Mouse (Mus musculus) midbrain, postnatal 0 days (tissue): ENCODE measurements around the gene Polr3b. TPM values are rescaled to one million over a fixed set of nuclear protein-coding genes. Genes with fewer than 3 reads are reported as not detected.
A peak's percentile ranks its signal among the peaks of the same experiment; 100 is the strongest.

Experiments
- ATAC-seq: fragments of 200-750 bp; cut with Nextera tagmentation; 2 replicates; pipeline ENCODE4 v1.8.0; 2017; ENCODE audit warnings: moderate number of reproducible peaks, mild to moderate bottlenecking, moderate TSS enrichment, moderate library complexity; ENCODE audit not compliant: low FRiP score
- DNase-seq: peaks from one replicate; pipeline ENCODE4 v3.0.0-alpha.2; 2015; ENCODE audit warnings: low spot score
- H3K27ac ChIP-seq: fragments of 300-500 bp; sonication (generic); 2 replicates; pipeline ENCODE4 v1.5.1; 2014; ENCODE audit warnings: low read depth, mild to moderate bottlenecking, low read length, mixed read lengths
- H3K27me3 ChIP-seq: fragments of 300-500 bp; sonication (generic); 2 replicates; pipeline ENCODE4 v1.6.1; 2014; ENCODE audit warnings: low read length, control low read depth, mixed read lengths; ENCODE audit not compliant: insufficient read depth
- H3K36me3 ChIP-seq: fragments of 300-500 bp; sonication (generic); 2 replicates; pipeline ENCODE4 v1.6.1; 2014; ENCODE audit warnings: low read length, control low read depth, mixed read lengths; ENCODE audit not compliant: insufficient read depth
- H3K4me1 ChIP-seq: fragments of 300-500 bp; sonication (generic); 2 replicates; pipeline ENCODE4 v1.6.1; 2014; ENCODE audit warnings: mild to moderate bottlenecking, control low read depth, antibody characterized with exemption, low read length, mixed read lengths; ENCODE audit not compliant: insufficient read depth
- H3K4me2 ChIP-seq: fragments of 300-500 bp; sonication (generic); 2 replicates; pipeline ENCODE4 v1.6.1; 2014; ENCODE audit warnings: low read depth, mild to moderate bottlenecking, low read length, mixed read lengths; ENCODE audit not compliant: poor library complexity, severe bottlenecking
- H3K4me3 ChIP-seq: fragments of 300-500 bp; sonication (generic); 2 replicates; pipeline ENCODE4 v1.5.1; 2014; ENCODE audit warnings: low read depth, mild to moderate bottlenecking, low read length, moderate library complexity
- H3K9ac ChIP-seq: fragments of 300-500 bp; sonication (generic); replicated peaks from 2 replicates; pipeline ENCODE4 v1.6.1; 2014; ENCODE audit warnings: mild to moderate bottlenecking, low read length, moderate library complexity, mixed read lengths; ENCODE audit not compliant: poor library complexity, severe bottlenecking
- H3K9me3 ChIP-seq: fragments of 300-500 bp; sonication (generic); 2 replicates; pipeline ENCODE4 v1.6.1; 2016; ENCODE audit warnings: low read length, control low read depth
- CTCF ChIP-seq: IDR thresholded peaks from 2 replicates; pipeline ENCODE4 v1.5.1; 2016; ENCODE audit warnings: antibody characterized with exemption, mild to moderate bottlenecking
- WGBS: fragments of 180-500 bp; shearing (Covaris S2); extraction: QIAGEN DNeasy Blood & Tissue Kit; methylation state at CpG from one replicate; pipeline ENCODE4 v1.1.7; 2014; 5-methylcytosine and 5-hydroxymethylcytosine counted together
- polyA plus RNA-seq: library from polyadenylated mRNA; unstranded; fragments of >200 nt; fragmentation: Nextera tagmentation; extraction: Ambion mirVana; gene quantifications from 2 replicates; pipeline ENCODE4 v1.2.1, GENCODE M21; 2015
- total RNA-seq: library from RNA; depleted of rRNA; stranded (reverse); fragments of >200 nt; gene quantifications from 2 replicates; pipeline ENCODE4 v1.2.3, GENCODE M21; 2014

Gene Polr3b
- total and polyA plus RNA-seq, 2 experiments from 2014 or later, result 10.5 to 11.0 TPM

DNA sequence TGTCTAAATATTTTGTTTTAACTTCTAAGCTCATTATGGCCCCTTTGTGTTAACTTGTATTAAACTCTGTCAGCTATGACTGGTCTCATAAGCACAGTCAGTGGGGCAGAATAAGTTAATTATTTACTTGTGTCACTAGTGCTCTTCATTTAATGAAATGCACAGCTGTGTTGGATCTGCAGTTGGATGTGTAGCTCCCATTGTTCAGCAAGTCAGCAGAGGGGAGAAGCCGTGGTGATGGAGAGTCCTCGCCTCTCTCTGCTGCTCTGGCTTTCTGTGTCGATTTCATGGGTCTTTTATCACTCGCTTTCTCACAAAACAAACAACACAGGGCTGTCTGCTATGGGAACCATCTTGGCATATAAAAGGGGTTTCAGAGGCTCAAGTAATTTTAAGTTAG, 88.7 kb downstream of the Polr3b start:
- 33% methylated on average over 4 of the region's 4 CpGs for WGBS
- Histone ChIP-seq H3K9ac (no peak overlapping the region), H3K4me2 (no peak overlapping the region), H3K4me1 (peaks cover 3% of the 10 kb centered on the region; the same call in 1 of the 2 replicates), H3K36me3 (peaks cover 14% of the 10 kb centered on the region), H3K4me3 (no peak overlapping the region), H3K27ac (no peak overlapping the region), H3K9me3 (no peaks in the 10 kb centered on the region), H3K27me3 (no peaks in the 10 kb centered on the region)
- DNase-seq, result peak; percentile 80
- TF ChIP-seq CTCF, result no peak
- ATAC-seq, result peak; percentile 63

DNA sequence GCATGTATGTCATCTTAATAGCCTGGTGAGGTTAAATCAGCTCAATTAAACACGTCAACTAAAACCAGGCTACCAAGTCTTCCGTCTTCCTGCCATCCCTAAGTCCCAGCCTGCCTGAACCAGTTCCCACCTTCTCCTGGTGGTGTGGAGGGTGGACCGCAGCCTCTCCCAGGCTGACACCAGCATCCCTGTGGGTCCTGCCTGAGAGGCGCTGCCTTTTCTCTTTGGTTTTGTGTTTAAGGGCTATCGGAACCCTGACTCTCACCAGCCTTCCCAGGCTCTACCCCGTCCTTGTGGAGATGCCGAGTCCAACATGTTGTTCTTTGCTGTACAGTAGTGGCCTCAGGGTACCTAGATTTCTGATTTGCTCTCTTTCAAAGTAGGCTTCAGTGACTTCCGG, 89.4 kb downstream of the Polr3b start:
- no peak overlapping the region for H3K4me2 ChIP-seq
- WGBS, result 30% methylated on average over 8 of the region's 8 CpGs
- TF ChIP-seq CTCF, result 0 out of 2 replicates have a peak, but pooled peaks have one; percentile 4
- no peak overlapping the region for H3K4me3 ChIP-seq
- H3K27ac ChIP-seq, result no peak overlapping the region
- H3K9me3 ChIP-seq, result no peaks in the 10 kb centered on the region
- H3K9ac ChIP-seq, result no peak overlapping the region
- ATAC-seq, result no peak
- no peaks in the 10 kb centered on the region for H3K27me3 ChIP-seq
- DNase-seq, result no peak
- H3K36me3 ChIP-seq, result peaks cover 18% of the 10 kb centered on the region
- H3K4me1 ChIP-seq, result peaks cover 3% of the 10 kb centered on the region; the same call in 1 of the 2 replicates

DNA sequence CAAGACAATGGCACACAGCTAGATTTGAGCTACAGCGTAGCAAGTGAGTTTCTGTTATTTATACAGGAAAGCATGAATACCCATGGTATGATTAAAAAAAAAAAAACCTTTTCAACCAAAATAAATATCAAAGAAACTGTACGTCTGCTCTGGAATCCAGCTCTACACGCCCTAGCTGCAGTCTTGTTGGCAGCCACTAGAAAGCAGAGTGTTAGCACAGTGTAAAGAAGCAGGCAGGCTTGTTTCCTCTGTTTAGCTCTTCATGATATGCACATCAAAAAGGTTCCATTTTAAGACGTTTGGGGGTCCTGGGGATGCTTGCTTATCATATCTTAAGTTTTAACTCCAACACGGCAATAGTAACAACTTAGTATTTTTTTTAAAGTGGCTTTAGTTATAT, 89.8 kb downstream of the Polr3b start:
- Histone ChIP-seq H3K36me3 (peaks cover 18% of the 10 kb centered on the region), H3K9ac (no peak overlapping the region), H3K4me1 (no peaks in the 10 kb centered on the region), H3K4me2 (no peak overlapping the region), H3K9me3 (no peaks in the 10 kb centered on the region), H3K27me3 (no peaks in the 10 kb centered on the region), H3K4me3 (no peak overlapping the region), H3K27ac (no peak overlapping the region)
- ATAC-seq, result no peak
- DNase-seq, result peak; percentile 54
- peak; percentile 66 for TF ChIP-seq CTCF
- WGBS, result 32% methylated on average over 5 of the region's 5 CpGs

DNA sequence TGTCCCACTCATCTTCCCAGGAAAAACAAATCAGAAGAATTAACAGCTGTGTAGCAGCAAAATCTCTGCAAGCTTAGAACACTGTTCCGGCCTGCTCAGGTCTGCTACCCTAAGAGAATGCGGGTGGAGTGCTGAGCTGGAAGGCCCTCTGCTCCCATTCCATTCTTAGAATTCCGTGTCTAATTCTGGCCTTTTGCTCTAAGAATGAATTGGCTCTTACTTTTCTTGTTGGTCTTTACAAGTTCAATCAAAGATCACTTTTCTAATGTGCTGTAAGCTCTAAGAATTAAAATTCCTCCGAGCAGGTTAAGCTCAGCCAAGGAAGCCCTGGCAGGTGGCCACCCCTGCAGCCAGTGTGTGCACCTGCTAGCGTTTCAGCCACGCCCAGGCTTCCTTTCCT, 90.4 kb downstream of the Polr3b start:
- Histone ChIP-seq H3K27me3 (no peaks in the 10 kb centered on the region), H3K4me2 (no peak overlapping the region), H3K36me3 (peaks cover 18% of the 10 kb centered on the region), H3K27ac (no peak overlapping the region), H3K9ac (no peak overlapping the region), H3K9me3 (no peaks in the 10 kb centered on the region), H3K4me3 (no peak overlapping the region), H3K4me1 (no peaks in the 10 kb centered on the region)
- DNase-seq (no peak), ATAC-seq (no peak)
- 52% methylated on average over 6 of the region's 6 CpGs for WGBS
- TF ChIP-seq CTCF, result no peak

DNA sequence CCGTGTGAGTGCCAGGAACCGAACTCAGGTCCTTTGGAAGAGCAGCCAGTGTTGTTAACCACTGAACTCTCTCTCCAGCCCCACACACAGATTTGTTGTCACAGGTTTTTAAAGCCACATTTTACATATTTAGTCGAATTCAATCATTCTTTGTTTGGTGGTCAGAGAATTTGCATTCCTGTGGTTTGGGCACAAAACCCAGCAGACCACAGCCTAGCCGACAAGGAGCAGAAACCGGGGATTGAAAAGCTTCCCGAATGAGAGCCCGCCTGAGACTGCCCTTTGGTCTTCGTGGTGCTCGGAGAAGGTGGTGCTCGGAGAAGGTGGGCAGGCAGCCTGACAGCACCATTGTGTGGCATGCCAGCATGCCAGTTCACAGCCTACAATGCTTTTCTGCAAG, 91.0 kb downstream of the Polr3b start:
- H3K4me1 ChIP-seq, result no peaks in the 10 kb centered on the region
- H3K4me3 ChIP-seq, result no peak overlapping the region
- no peak for TF ChIP-seq CTCF
- ATAC-seq (no peak), DNase-seq (no peak)
- no peak overlapping the region for H3K27ac ChIP-seq
- no peak overlapping the region for H3K4me2 ChIP-seq
- H3K9me3 ChIP-seq, result no peaks in the 10 kb centered on the region
- H3K9ac ChIP-seq, result no peak overlapping the region
- H3K27me3 ChIP-seq, result no peaks in the 10 kb centered on the region
- H3K36me3 ChIP-seq, result peaks cover 21% of the 10 kb centered on the region
- WGBS, result 51% methylated on average over 10 of the region's 10 CpGs

DNA sequence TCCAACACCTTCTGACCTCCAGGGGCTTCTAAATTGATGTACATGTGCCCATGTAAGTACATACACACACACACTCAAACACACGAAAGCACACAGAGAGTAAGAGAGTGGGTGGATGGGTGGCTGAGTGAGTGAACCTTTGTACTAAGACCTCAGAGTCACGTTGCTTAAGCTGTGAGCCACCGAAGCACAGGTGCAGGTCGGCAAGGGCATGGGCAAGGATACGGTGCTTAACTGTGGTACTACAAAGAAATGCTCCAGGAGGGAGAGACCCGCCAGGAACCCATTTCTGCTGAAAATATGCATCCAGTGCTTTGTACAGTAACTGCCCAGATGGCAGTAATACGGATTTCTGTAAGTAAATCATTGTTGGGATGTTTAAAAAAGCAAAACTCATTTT, 93.5 kb downstream of the Polr3b start:
- Histone ChIP-seq H3K27me3 (no peaks in the 10 kb centered on the region), H3K4me3 (no peak overlapping the region), H3K9me3 (no peaks in the 10 kb centered on the region), H3K4me2 (no peak overlapping the region), H3K4me1 (no peaks in the 10 kb centered on the region), H3K9ac (no peak overlapping the region), H3K36me3 (peaks cover 27% of the 10 kb centered on the region), H3K27ac (no peak overlapping the region)
- 89% methylated on average over 7 of the region's 7 CpGs for WGBS
- DNase-seq (no peak), ATAC-seq (no peak)
- TF ChIP-seq CTCF, result no peak
